Mouse (Mus musculus) heart, embryonic 10.5 days (tissue): ENCODE data around the gene Ndufaf1. TPM values are rescaled to one million over a fixed set of nuclear protein-coding genes. Genes with fewer than 3 reads are reported as not detected.

Experiments used
- DNase-seq: peaks from one replicate; pipeline ENCODE4 v3.0.0-alpha.2; 2017; ENCODE audit warnings: low spot score
- H3K27ac ChIP-seq: fragments of 300-500 bp; sonication (generic); 2 replicates; pipeline ENCODE4 v1.5.1; 2016; ENCODE audit warnings: mild to moderate bottlenecking
- H3K27me3 ChIP-seq: fragments of 300-500 bp; sonication (generic); 2 replicates; pipeline ENCODE4 v1.6.1; 2016; ENCODE audit warnings: mild to moderate bottlenecking; ENCODE audit not compliant: poor library complexity, insufficient read depth, severe bottlenecking
- H3K36me3 ChIP-seq: fragments of 300-500 bp; sonication (generic); 2 replicates; pipeline ENCODE4 v1.6.1; 2016; ENCODE audit warnings: mild to moderate bottlenecking, moderate library complexity
- H3K4me1 ChIP-seq: fragments of 300-500 bp; sonication (generic); 2 replicates; pipeline ENCODE4 v1.6.1; 2016; ENCODE audit warnings: mild to moderate bottlenecking
- H3K4me3 ChIP-seq: fragments of 300-500 bp; sonication (generic); 2 replicates; pipeline ENCODE4 v1.5.1; 2016; ENCODE audit warnings: mild to moderate bottlenecking, moderate library complexity
- H3K9me3 ChIP-seq: fragments of 300-500 bp; sonication (generic); 2 replicates; pipeline ENCODE4 v1.6.1; 2016; ENCODE audit warnings: mild to moderate bottlenecking, moderate library complexity
- WGBS: fragments of 180-500 bp; shearing (Covaris S2); methylation state at CpG from one replicate; pipeline ENCODE4 v1.1.7; 2016; 5-methylcytosine and 5-hydroxymethylcytosine counted together
- polyA plus RNA-seq: library from polyadenylated mRNA; unstranded; fragments of >200 nt; fragmentation: Nextera tagmentation; extraction: Ambion mirVana; gene quantifications from 2 replicates; pipeline ENCODE4 v1.2.1, GENCODE M21; 2016

Gene Ndufaf1
- polyA plus RNA-seq, result 58.3 and 65.4 TPM in 2 replicates

DNA sequence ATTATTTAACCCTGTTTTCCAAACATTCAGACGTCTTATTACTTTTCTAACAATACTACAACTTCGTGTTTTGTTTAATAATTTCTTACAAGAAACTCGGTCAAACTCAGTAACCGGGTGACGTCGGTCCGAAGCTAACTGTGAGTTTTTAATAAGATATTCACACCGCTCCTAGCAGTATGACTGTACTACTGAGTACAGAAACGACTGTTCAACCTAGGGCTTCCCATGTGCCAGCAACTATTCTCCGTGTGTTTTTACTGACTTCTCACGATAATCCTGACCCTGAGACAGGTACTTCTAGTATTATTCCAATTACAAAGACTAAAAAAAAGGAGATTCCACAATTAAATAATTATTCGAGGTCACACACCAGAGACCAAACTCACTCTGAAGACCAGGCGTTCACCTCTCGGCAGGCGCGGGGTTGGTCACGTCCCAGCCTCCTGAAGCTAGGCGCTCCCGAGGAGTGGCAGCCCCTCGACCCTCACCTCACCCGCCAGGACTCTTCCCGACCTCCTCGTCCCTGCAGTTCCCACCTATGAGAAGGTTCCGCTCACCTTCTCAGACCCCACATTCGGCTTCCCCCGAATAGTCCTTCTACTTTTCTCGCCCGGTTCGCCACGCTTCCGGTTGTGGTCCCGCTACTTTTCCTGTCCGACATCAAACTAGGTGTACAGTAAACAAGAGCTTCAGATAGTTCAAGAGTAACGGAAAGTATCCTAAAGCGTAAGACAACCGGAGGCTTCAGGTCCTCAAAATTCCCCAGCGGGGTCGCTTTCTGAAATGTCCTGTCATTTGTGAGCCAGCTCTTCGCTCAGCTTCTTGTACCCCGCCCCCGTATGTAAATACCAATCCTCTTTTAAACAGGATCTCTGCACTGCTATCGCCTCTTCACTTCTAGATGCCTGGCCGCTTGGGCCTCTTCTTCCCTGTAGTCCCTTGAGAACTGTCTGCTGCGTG is at the start of gene Ndufaf1:
Gene Ndufaf1, minus strand, starts transcription at position 608 of the 963 bp plus-strand sequence.
- WGBS, result 1% methylated on average over 44 of the region's 44 CpGs
- H3K4me3 ChIP-seq, result peak within 1 kb of the TSS; percentile 91
- peaks cover 27% of the 10 kb centered on the region for H3K36me3 ChIP-seq
- DNase-seq, result peak; percentile 94
- H3K27me3 ChIP-seq, result no peaks in the 10 kb centered on the region
- H3K9me3 ChIP-seq, result no peaks in the 10 kb centered on the region
- peaks cover 6% of the 10 kb centered on the region for H3K4me1 ChIP-seq
- peak within 1 kb of the TSS; percentile 93 for H3K27ac ChIP-seq

DNA sequence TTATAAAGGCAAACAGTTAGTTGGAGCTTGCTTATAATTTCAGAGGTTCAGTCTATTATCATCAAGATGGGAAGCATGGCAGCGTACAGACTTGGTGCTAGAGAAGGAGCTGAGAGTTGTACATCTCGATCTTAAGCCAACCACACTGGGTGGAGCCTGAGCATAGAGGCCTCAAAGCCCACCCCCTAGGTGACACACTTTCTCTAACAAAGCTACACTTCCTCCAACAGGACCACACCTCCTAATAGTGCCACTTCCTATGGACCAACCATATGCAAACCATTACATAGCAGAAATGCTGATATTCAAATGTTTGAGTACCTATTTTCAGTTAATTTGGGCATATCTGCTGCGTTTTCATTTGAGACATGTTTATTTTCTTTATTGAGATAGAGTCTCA is 47.4 kb upstream of the Ndufaf1 start:
- no peaks in the 10 kb centered on the region for H3K27me3 ChIP-seq
- no peaks in the 10 kb centered on the region for H3K4me1 ChIP-seq
- DNase-seq, result no peak
- no peak overlapping the region for H3K27ac ChIP-seq
- H3K36me3 ChIP-seq, result peaks cover 70% of the 10 kb centered on the region
- no peaks in the 10 kb centered on the region for H3K9me3 ChIP-seq
- 92% methylated on average over 3 of the region's 3 CpGs for WGBS
- no peak overlapping the region for H3K4me3 ChIP-seq

DNA sequence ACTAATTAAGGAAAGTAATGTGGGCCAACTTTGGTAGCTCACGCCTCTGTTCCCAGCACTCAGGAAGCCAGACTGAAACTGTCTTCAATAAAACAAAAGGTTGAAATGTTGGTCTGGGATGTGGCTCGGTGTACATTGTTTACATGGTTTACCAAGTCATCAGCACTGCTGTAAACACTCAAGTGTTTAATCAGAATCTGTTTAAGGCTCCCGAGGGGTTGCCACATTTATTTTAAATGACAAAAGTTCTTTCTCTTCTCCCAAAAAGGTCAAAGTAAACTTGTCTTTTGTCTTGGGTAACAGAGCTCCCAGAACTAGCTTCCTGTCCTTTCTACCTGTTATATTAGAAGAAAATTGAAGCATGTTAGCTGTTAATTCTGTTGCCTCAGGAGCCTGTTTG is 45.0 kb upstream of the Ndufaf1 start:
- Histone ChIP-seq H3K9me3 (no peaks in the 10 kb centered on the region), H3K27ac (no peak overlapping the region), H3K27me3 (no peaks in the 10 kb centered on the region), H3K36me3 (peaks cover 70% of the 10 kb centered on the region), H3K4me1 (no peaks in the 10 kb centered on the region), H3K4me3 (no peak overlapping the region)
- WGBS, result 93% methylated on average over 3 of the region's 3 CpGs
- DNase-seq, result no peak

DNA sequence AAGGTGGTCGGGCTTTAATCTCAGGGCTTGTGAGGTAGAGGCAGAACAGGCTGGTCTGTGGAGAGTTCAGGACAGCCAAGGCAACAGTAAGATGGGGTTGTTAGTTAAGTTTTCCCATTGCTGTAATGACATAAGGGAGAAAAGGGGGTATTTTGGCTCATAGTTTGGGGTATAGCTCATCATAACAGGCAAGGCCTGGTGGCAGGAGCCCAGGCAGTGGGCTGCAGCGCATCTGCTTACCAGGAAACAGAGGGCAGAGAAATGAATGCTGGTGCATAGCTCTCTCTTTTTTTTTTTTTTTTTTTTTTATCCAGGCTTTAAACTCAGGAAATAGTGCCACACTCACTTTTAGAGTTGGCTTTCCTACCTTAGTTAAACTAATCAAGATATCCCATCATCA is 40.5 kb upstream of the Ndufaf1 start:
- 98% methylated on average over 2 of the region's 2 CpGs for WGBS
- no peaks in the 10 kb centered on the region for H3K27me3 ChIP-seq
- H3K36me3 ChIP-seq, result peaks cover 51% of the 10 kb centered on the region
- H3K9me3 ChIP-seq, result no peaks in the 10 kb centered on the region
- no peak overlapping the region for H3K27ac ChIP-seq
- H3K4me3 ChIP-seq, result no peak overlapping the region
- DNase-seq, result no peak
- no peaks in the 10 kb centered on the region for H3K4me1 ChIP-seq

DNA sequence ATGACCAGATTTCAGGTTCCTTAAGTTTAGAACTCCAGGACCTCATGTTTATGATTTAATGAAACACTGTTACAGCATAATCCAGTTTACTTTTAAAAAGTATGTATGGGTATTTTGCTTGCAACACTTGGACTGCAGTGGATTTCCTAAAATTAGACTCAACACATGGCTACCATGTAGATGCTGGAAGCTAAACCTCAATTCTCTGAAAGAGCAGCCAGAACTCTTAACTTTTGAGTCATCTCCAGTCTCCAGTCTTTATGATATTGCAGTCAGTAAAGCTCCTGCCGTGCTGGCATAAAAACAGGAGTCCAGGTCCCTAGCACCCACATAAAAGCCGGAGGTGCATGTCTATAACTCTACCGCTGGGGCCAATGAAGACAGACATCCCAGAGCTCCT is 37.3 kb upstream of the Ndufaf1 start:
- DNase-seq, result no peak
- 92% methylated on average over 3 of the region's 3 CpGs for whole genome bisulfite sequencing
- Histone ChIP-seq H3K27ac (no peak overlapping the region), H3K36me3 (peaks cover 27% of the 10 kb centered on the region), H3K4me1 (no peaks in the 10 kb centered on the region), H3K4me3 (no peak overlapping the region), H3K27me3 (no peaks in the 10 kb centered on the region), H3K9me3 (no peaks in the 10 kb centered on the region)

DNA sequence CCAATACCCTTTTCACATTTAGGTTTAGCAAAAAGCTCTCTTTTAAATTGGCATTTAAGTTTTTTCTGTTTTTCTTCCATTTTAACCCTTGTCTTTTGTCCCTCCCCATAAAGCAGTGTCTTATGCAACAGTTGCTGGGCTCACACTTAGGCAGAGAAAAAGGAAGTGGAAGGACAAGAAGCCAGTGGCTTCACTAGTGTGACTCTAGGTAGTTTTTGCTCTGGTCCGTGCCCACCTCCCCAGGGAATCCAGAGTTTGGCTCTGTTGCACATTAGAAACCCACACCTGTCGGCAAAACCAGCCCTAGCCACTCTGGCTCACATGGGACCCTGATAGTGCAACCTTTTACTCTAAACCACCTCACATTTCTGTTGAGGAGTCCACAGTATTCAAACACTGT is 35.8 kb upstream of the Ndufaf1 start:
- Histone ChIP-seq H3K4me1 (no peaks in the 10 kb centered on the region), H3K27ac (no peak overlapping the region), H3K9me3 (no peaks in the 10 kb centered on the region), H3K27me3 (no peaks in the 10 kb centered on the region), H3K36me3 (peaks cover 24% of the 10 kb centered on the region), H3K4me3 (no peak overlapping the region)
- DNase-seq, result no peak
- WGBS, result 97% methylated on average over 2 of the region's 2 CpGs

DNA sequence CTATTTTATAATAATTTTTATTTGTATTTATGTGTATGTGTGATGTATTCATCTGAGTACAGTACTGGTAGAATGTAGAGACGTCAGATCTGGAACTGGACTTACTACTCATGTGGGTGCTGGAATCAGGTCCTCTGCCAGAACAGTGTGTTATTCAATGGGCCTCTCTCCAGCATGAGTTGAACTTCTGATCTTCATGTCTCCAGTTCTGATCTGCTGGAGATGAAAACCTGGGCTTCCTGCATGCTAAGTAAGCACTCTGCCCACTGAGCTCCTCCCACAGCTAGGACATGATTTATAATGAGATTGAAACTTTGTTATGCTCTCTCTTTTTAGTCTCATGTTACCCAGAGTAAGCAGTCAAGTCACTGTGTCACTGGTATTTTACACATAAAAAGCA is 33.5 kb upstream of the Ndufaf1 start:
- no peak for DNase-seq
- Histone ChIP-seq H3K27me3 (no peaks in the 10 kb centered on the region), H3K9me3 (no peaks in the 10 kb centered on the region), H3K27ac (no peak overlapping the region), H3K36me3 (peaks cover 24% of the 10 kb centered on the region; the same call in 1 of the 2 replicates), H3K4me1 (no peaks in the 10 kb centered on the region), H3K4me3 (no peak overlapping the region)
- 79% methylated on average over 1 of the region's 1 CpGs for WGBS

DNA sequence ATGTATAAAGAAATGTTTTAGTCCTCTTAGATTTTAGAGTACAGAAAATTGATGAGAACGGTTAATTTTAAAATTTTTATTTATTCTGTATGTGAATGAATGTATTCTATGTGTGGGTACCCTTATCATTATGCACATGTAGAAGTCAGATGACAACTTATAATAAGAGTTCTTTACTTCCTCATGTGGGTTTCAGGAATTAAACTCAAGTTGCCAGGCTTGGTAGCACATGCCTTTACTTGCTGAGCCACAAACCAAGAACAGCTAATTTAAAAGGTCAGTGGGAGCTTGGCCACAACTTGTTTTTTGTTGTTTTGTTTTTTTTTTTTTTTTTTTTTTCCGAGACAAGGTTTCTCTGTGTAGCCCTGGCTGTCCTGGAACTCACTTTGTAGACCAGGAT is 32.2 kb upstream of the Ndufaf1 start:
- H3K27me3 ChIP-seq, result no peaks in the 10 kb centered on the region
- H3K27ac ChIP-seq, result no peak overlapping the region
- no peak for DNase-seq
- no peak overlapping the region for H3K4me3 ChIP-seq
- H3K9me3 ChIP-seq, result no peaks in the 10 kb centered on the region
- WGBS, result 79% methylated on average over 2 of the region's 2 CpGs
- peaks cover 18% of the 10 kb centered on the region; the same call in 1 of the 2 replicates for H3K36me3 ChIP-seq
- 0 out of 2 replicates have a peak, but pooled peaks cover 3% of the 10 kb centered on the region for H3K4me1 ChIP-seq

DNA sequence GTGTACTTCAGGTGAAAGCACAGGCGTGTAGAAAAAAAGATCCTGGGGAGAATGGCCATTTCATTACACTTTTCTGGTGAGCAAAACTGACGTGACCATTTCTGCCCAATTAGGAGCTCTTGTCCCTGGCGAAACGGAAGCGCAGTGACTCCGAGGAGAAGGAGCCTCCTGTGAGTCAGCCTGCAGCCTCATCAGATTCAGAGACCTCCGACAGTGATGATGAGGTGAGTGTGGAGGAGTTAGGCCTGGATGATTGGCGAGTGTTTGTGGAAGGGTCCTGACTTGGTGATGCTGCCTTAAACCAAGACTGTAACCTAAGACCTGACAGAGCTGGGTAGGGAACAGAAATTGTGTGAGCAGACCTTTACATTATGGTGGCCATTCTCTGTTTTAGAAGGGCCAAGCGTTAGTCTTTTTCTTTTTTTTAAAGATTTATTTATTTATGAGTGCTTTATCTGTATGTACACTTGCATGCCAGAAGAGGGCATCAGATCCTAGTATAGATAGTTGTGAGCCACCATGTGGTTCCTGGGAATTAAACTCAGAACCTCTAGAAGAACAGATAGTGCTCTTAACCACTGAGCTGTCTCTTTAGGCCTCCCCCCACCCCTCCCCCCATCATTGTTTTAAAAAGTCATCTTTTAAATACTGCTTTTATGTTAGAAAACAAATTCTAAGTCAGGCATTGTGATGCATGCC is 29.5 kb upstream of the Ndufaf1 start:
- Histone ChIP-seq H3K4me3 (no peak overlapping the region), H3K36me3 (peaks cover 27% of the 10 kb centered on the region), H3K27ac (no peak overlapping the region), H3K9me3 (no peaks in the 10 kb centered on the region), H3K4me1 (0 out of 2 replicates have a peak, but pooled peaks cover 3% of the 10 kb centered on the region), H3K27me3 (no peaks in the 10 kb centered on the region)
- WGBS, result 78% methylated on average over 9 of the region's 9 CpGs
- DNase-seq, result no peak

DNA sequence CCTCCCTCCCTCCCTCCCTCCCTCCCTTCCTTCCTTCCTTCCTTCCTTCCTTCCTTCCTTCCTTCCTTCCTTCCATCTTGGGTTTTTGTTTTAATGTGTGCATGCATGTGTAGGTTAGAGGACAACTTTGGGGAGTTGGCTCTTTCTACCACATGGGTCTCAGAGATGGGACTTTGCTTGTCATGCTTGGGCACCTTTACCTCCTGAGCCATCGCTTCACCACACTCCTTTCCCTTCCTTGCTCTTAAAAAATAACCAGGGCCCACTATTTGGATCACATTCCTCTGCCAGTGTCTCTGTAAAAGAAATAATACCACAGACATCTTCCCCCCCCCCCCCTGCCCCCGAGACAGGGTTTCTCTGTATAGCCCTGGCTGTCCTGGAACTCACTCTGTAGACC is 21.1 kb upstream of the Ndufaf1 start:
- H3K4me3 ChIP-seq, result no peak overlapping the region
- no peak for DNase-seq
- H3K4me1 ChIP-seq, result peaks cover 9% of the 10 kb centered on the region
- no peaks in the 10 kb centered on the region for H3K9me3 ChIP-seq
- H3K27ac ChIP-seq, result no peak overlapping the region
- no peaks in the 10 kb centered on the region for H3K27me3 ChIP-seq
- peaks cover 17% of the 10 kb centered on the region for H3K36me3 ChIP-seq
- WGBS, result 84% methylated on average over 2 of the region's 2 CpGs

DNA sequence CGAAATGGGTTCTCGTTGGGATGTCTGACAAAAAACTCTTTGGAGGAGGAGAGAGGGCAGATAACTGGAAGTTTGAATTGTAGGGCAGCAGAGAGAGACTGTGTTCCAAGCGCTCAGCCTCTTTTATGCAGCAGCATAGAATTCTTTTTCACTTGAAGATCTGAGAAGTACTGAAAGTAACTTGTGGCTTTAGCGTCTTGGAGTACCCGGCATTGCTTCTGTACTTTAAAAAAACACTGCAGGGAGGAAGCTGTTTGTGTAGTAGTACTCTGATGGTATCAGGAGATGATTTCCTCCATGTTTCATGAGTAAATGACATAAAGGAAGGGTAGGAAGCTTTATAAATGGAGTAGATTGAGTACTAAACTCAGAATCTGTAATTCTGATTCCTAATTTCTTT is 13.2 kb upstream of the Ndufaf1 start:
- no peak for DNase-seq
- Histone ChIP-seq H3K27ac (peak overlapping the region; percentile 90), H3K36me3 (peaks cover 3% of the 10 kb centered on the region), H3K9me3 (no peaks in the 10 kb centered on the region), H3K27me3 (no peaks in the 10 kb centered on the region), H3K4me1 (peaks cover 15% of the 10 kb centered on the region), H3K4me3 (peak overlapping the region; percentile 86)
- 8% methylated on average over 5 of the region's 5 CpGs for WGBS

DNA sequence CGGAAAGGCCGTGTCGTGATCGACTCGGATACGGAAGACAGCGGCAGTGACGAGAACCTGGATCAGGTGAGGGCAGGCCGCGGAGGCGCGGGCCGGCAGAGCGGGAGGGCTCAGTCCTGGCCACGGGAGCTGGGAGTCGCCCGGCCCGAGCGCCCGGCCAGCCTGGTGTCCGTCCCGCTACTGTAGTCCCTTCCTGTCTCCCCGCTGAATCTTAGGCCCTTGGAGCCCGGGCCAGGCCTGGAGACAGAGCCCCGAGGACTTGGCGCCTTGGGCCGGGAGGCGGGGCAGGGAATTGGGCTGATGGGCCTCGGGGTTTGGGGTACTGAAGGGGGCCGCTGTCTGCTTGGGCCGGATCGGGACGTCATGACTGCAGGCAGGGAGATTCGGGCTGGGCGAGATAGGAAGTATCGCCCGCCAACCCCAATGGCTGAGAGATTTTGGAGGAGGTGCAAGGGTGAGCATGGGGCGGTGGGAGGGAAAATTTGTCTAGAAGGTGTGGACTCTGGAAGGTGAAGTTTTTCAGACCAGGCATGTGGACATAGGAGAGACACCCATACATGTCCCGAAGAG is 12.7 kb upstream of the Ndufaf1 start:
- Histone ChIP-seq H3K36me3 (peaks cover 3% of the 10 kb centered on the region), H3K4me1 (peaks cover 15% of the 10 kb centered on the region), H3K27ac (peak overlapping the region; percentile 90), H3K9me3 (no peaks in the 10 kb centered on the region), H3K4me3 (peak overlapping the region; percentile 86), H3K27me3 (no peaks in the 10 kb centered on the region)
- peak; percentile 88 for DNase-seq
- WGBS, result under 1% methylated on average over 38 of the region's 39 CpGs
